Mouse (Mus musculus) ovary, adult 10 weeks (tissue): ENCODE measurements around the gene Neurod6. TPM values are rescaled to one million over a fixed set of nuclear protein-coding genes. Genes with fewer than 3 reads are reported as not detected.

Experiments used
- polyA plus RNA-seq: library from polyadenylated mRNA; stranded (reverse); fragments of 350-450 nt; fragmentation: Illumina TruSeq; extraction: RNeasy Lipid Tissue Mini Kit (QIAGEN cat#74804); gene quantifications from one replicate; pipeline ENCODE4 v1.2.3, GENCODE M21; 2014

Gene Neurod6
- not detected for polyA plus RNA-seq

GRCm38 (mm10) chr6:55680974-55681373, at the start of gene Neurod6:
Neurod6 (minus strand) TSS chr6:55681263.

Other genes starting within 250 kb of the Neurod6 start
- 2.9 TPM for gene Adcyap1r1, start 229.3 kb downstream of the Neurod6 start, polyA plus RNA-seq
- not detected for gene Itprid1, start 155.6 kb upstream of the Neurod6 start, polyA plus RNA-seq